Mouse (Mus musculus): ENCODE measurements around the gene Ogfrl1. TPM values are rescaled to one million over a fixed set of nuclear protein-coding genes. Genes with fewer than 3 reads are reported as not detected.

The Ogfrl1 gene
- polyA plus RNA-seq, 1 experiment from 2014 or later = 11.8 TPM

GRCm38 (mm10) chr1:23342864-23343263 is 54.7 kb downstream of the Ogfrl1 start:
- H3K9ac ChIP-seq = no peak overlapping the region
- no peaks in the 10 kb centered on the region for H3K27me3 ChIP-seq
- H3K27ac ChIP-seq = no peak overlapping the region
- H3K4me2 ChIP-seq = no peak overlapping the region
- no peaks in the 10 kb centered on the region for H3K4me1 ChIP-seq
- no peaks in the 10 kb centered on the region for H3K36me3 ChIP-seq
- no peaks in the 10 kb centered on the region for H3K9me3 ChIP-seq
- no peak overlapping the region for H3K4me3 ChIP-seq
- ATAC-seq (ENCODE audit: borderline replicate concordance, extremely low read depth, low FRiP score, low TSS enrichment) = no peak
- WGBS = 58% methylated on average over 4 of the region's 4 CpGs

GRCm38 (mm10) chr1:23342224-23342623 is 55.3 kb downstream of the Ogfrl1 start:
- Histone ChIP-seq H3K4me1 (no peaks in the 10 kb centered on the region), H3K27me3 (no peaks in the 10 kb centered on the region), H3K4me2 (no peak overlapping the region), H3K9ac (no peak overlapping the region), H3K4me3 (no peak overlapping the region), H3K27ac (no peak overlapping the region), H3K36me3 (no peaks in the 10 kb centered on the region), H3K9me3 (no peaks in the 10 kb centered on the region)
- ATAC-seq (ENCODE audit: borderline replicate concordance, extremely low read depth, low FRiP score, low TSS enrichment) = no peak
- 82% methylated on average over 3 of the region's 3 CpGs for WGBS

- H3K4me1 ChIP-seq = no peaks in the 10 kb centered on the region
- H3K27me3 ChIP-seq = no peaks in the 10 kb centered on the region
- H3K36me3 ChIP-seq = no peaks in the 10 kb centered on the region
- H3K4me3 ChIP-seq = no peak overlapping the region
- no peak overlapping the region for H3K9ac ChIP-seq
- ATAC-seq (ENCODE audit: borderline replicate concordance, extremely low read depth, low FRiP score, low TSS enrichment) = no peak
- no peaks in the 10 kb centered on the region for H3K9me3 ChIP-seq
- H3K27ac ChIP-seq = no peak overlapping the region
- H3K4me2 ChIP-seq = no peak overlapping the region
- 84% methylated on average over 13 of the region's 13 CpGs for WGBS
Observed at GRCm38 (mm10) chr1:23335726-23336363, 61.7 kb downstream of the Ogfrl1 start.

- Histone ChIP-seq H3K9ac (no peak overlapping the region), H3K27me3 (no peaks in the 10 kb centered on the region), H3K36me3 (no peaks in the 10 kb centered on the region), H3K4me2 (no peak overlapping the region), H3K4me3 (no peak overlapping the region), H3K4me1 (no peaks in the 10 kb centered on the region), H3K27ac (no peak overlapping the region), H3K9me3 (no peaks in the 10 kb centered on the region)
- WGBS = 70% methylated on average over 4 of the region's 4 CpGs
- ATAC-seq (ENCODE audit: borderline replicate concordance, extremely low read depth, low FRiP score, low TSS enrichment) = no peak
Observed at GRCm38 (mm10) chr1:23335050-23335449, 62.5 kb downstream of the Ogfrl1 start.

- no peak for ATAC-seq (ENCODE audit: borderline replicate concordance, extremely low read depth, low FRiP score, low TSS enrichment)
- H3K36me3 ChIP-seq = no peaks in the 10 kb centered on the region
- H3K4me2 ChIP-seq = no peak overlapping the region
- WGBS = 84% methylated on average over 4 of the region's 4 CpGs
- no peak overlapping the region for H3K4me3 ChIP-seq
- no peaks in the 10 kb centered on the region for H3K9me3 ChIP-seq
- no peaks in the 10 kb centered on the region for H3K4me1 ChIP-seq
- no peaks in the 10 kb centered on the region for H3K27me3 ChIP-seq
- no peak overlapping the region for H3K27ac ChIP-seq
- H3K9ac ChIP-seq = no peak overlapping the region
Observed at GRCm38 (mm10) chr1:23332192-23332591, 65.4 kb downstream of the Ogfrl1 start.

- Histone ChIP-seq H3K36me3 (no peaks in the 10 kb centered on the region), H3K9ac (no peak overlapping the region), H3K4me3 (no peak overlapping the region), H3K27me3 (no peaks in the 10 kb centered on the region), H3K4me2 (no peak overlapping the region), H3K9me3 (no peaks in the 10 kb centered on the region), H3K4me1 (peaks cover 10% of the 10 kb centered on the region), H3K27ac (no peak overlapping the region)
- ATAC-seq (ENCODE audit: borderline replicate concordance, extremely low read depth, low FRiP score, low TSS enrichment) = no peak
- WGBS = 67% methylated on average over 7 of the region's 7 CpGs
Observed at GRCm38 (mm10) chr1:23325160-23325559, 72.4 kb downstream of the Ogfrl1 start.

- Histone ChIP-seq H3K4me2 (no peak overlapping the region), H3K36me3 (no peaks in the 10 kb centered on the region), H3K9me3 (no peaks in the 10 kb centered on the region), H3K27ac (no peak overlapping the region), H3K4me1 (peaks cover 10% of the 10 kb centered on the region), H3K9ac (no peak overlapping the region), H3K4me3 (no peak overlapping the region), H3K27me3 (no peaks in the 10 kb centered on the region)
- 14% methylated on average over 5 of the region's 5 CpGs for WGBS
- no peak for ATAC-seq (ENCODE audit: borderline replicate concordance, extremely low read depth, low FRiP score, low TSS enrichment)
Observed at GRCm38 (mm10) chr1:23324226-23324625, 73.3 kb downstream of the Ogfrl1 start.

GRCm38 (mm10) chr1:23323286-23323685 is 74.3 kb downstream of the Ogfrl1 start:
- 69% methylated on average over 11 of the region's 11 CpGs for WGBS
- Histone ChIP-seq H3K4me3 (no peak overlapping the region), H3K27ac (no peak overlapping the region), H3K9ac (no peak overlapping the region), H3K4me2 (no peak overlapping the region), H3K9me3 (no peaks in the 10 kb centered on the region), H3K4me1 (peaks cover 10% of the 10 kb centered on the region), H3K36me3 (no peaks in the 10 kb centered on the region), H3K27me3 (no peaks in the 10 kb centered on the region)
- ATAC-seq (ENCODE audit: borderline replicate concordance, extremely low read depth, low FRiP score, low TSS enrichment) = no peak

GRCm38 (mm10) chr1:23322208-23322607 is 75.4 kb downstream of the Ogfrl1 start:
- no peak for ATAC-seq (ENCODE audit: borderline replicate concordance, extremely low read depth, low FRiP score, low TSS enrichment)
- 82% methylated on average over 4 of the region's 4 CpGs for WGBS
- H3K9me3 ChIP-seq = no peaks in the 10 kb centered on the region

GRCm38 (mm10) chr1:23321331-23321851 is 76.2 kb downstream of the Ogfrl1 start:
- Histone ChIP-seq H3K4me2 (peak overlapping the region; percentile 49), H3K9ac (0 out of 2 replicates have a peak overlapping the region, but pooled peaks have one; percentile 6), H3K36me3 (no peaks in the 10 kb centered on the region), H3K27ac (peak overlapping the region; percentile 63), H3K27me3 (no peaks in the 10 kb centered on the region), H3K4me3 (peak overlapping the region; percentile 18), H3K9me3 (no peaks in the 10 kb centered on the region), H3K4me1 (peaks cover 10% of the 10 kb centered on the region)
- WGBS = 11% methylated on average over 10 of the region's 10 CpGs
- ATAC-seq (ENCODE audit: borderline replicate concordance, extremely low read depth, low FRiP score, low TSS enrichment) = peak; percentile 83

More at GRCm38 (mm10) chr1:23322208-23322607, 75.4 kb downstream of the Ogfrl1 start:
- no peaks in the 10 kb centered on the region for H3K36me3 ChIP-seq
- H3K9ac ChIP-seq = no peak overlapping the region
- H3K4me3 ChIP-seq = no peak overlapping the region
- no peaks in the 10 kb centered on the region for H3K27me3 ChIP-seq
- H3K27ac ChIP-seq = no peak overlapping the region
- no peak overlapping the region for H3K4me2 ChIP-seq
- peaks cover 10% of the 10 kb centered on the region for H3K4me1 ChIP-seq

GRCm38 (mm10) chr1:23320591-23321195 is 76.9 kb downstream of the Ogfrl1 start:
- no peak overlapping the region; the same call in 1 of the 2 replicates for H3K4me2 ChIP-seq
- 0 out of 2 replicates have a peak overlapping the region, but pooled peaks have one; percentile 63 for H3K27ac ChIP-seq
- H3K36me3 ChIP-seq = no peaks in the 10 kb centered on the region
- no peaks in the 10 kb centered on the region for H3K9me3 ChIP-seq
- no peak overlapping the region for H3K4me3 ChIP-seq
- H3K4me1 ChIP-seq = peaks cover 10% of the 10 kb centered on the region
- 87% methylated on average over 7 of the region's 7 CpGs for WGBS
- H3K9ac ChIP-seq = no peak overlapping the region
- ATAC-seq (ENCODE audit: borderline replicate concordance, extremely low read depth, low FRiP score, low TSS enrichment) = peak; percentile 9; the same call in 1 of the 2 replicates
- H3K27me3 ChIP-seq = no peaks in the 10 kb centered on the region
